Mouse (Mus musculus) midbrain, postnatal 0 days (tissue): ENCODE results near the gene Emx1. TPM values are rescaled to one million over a fixed set of nuclear protein-coding genes. Genes with fewer than 3 reads are reported as not detected.

ENCODE experiments used
- ATAC-seq: fragments of 200-750 bp; cut with Nextera tagmentation; 2 replicates; pipeline ENCODE4 v1.8.0; 2017; ENCODE audit warnings: moderate number of reproducible peaks, mild to moderate bottlenecking, moderate TSS enrichment, moderate library complexity; ENCODE audit not compliant: low FRiP score
- DNase-seq: peaks from one replicate; pipeline ENCODE4 v3.0.0-alpha.2; 2015; ENCODE audit warnings: low spot score
- H3K27ac ChIP-seq: fragments of 300-500 bp; sonication (generic); 2 replicates; pipeline ENCODE4 v1.5.1; 2014; ENCODE audit warnings: low read depth, mild to moderate bottlenecking, low read length, mixed read lengths
- H3K27me3 ChIP-seq: fragments of 300-500 bp; sonication (generic); 2 replicates; pipeline ENCODE4 v1.6.1; 2014; ENCODE audit warnings: low read length, control low read depth, mixed read lengths; ENCODE audit not compliant: insufficient read depth
- H3K36me3 ChIP-seq: fragments of 300-500 bp; sonication (generic); 2 replicates; pipeline ENCODE4 v1.6.1; 2014; ENCODE audit warnings: low read length, control low read depth, mixed read lengths; ENCODE audit not compliant: insufficient read depth
- H3K4me1 ChIP-seq: fragments of 300-500 bp; sonication (generic); 2 replicates; pipeline ENCODE4 v1.6.1; 2014; ENCODE audit warnings: mild to moderate bottlenecking, control low read depth, antibody characterized with exemption, low read length, mixed read lengths; ENCODE audit not compliant: insufficient read depth
- H3K4me2 ChIP-seq: fragments of 300-500 bp; sonication (generic); 2 replicates; pipeline ENCODE4 v1.6.1; 2014; ENCODE audit warnings: low read depth, mild to moderate bottlenecking, low read length, mixed read lengths; ENCODE audit not compliant: poor library complexity, severe bottlenecking
- H3K4me3 ChIP-seq: fragments of 300-500 bp; sonication (generic); 2 replicates; pipeline ENCODE4 v1.5.1; 2014; ENCODE audit warnings: low read depth, mild to moderate bottlenecking, low read length, moderate library complexity
- H3K9ac ChIP-seq: fragments of 300-500 bp; sonication (generic); replicated peaks from 2 replicates; pipeline ENCODE4 v1.6.1; 2014; ENCODE audit warnings: mild to moderate bottlenecking, low read length, moderate library complexity, mixed read lengths; ENCODE audit not compliant: poor library complexity, severe bottlenecking
- H3K9me3 ChIP-seq: fragments of 300-500 bp; sonication (generic); 2 replicates; pipeline ENCODE4 v1.6.1; 2016; ENCODE audit warnings: low read length, control low read depth
- CTCF ChIP-seq: IDR thresholded peaks from 2 replicates; pipeline ENCODE4 v1.5.1; 2016; ENCODE audit warnings: antibody characterized with exemption, mild to moderate bottlenecking
- WGBS: fragments of 180-500 bp; shearing (Covaris S2); extraction: QIAGEN DNeasy Blood & Tissue Kit; methylation state at CpG from one replicate; pipeline ENCODE4 v1.1.7; 2014; 5-methylcytosine and 5-hydroxymethylcytosine counted together
- polyA plus RNA-seq: library from polyadenylated mRNA; unstranded; fragments of >200 nt; fragmentation: Nextera tagmentation; extraction: Ambion mirVana; gene quantifications from 2 replicates; pipeline ENCODE4 v1.2.1, GENCODE M21; 2015
- total RNA-seq: library from RNA; depleted of rRNA; stranded (reverse); fragments of >200 nt; gene quantifications from 2 replicates; pipeline ENCODE4 v1.2.3, GENCODE M21; 2014

Gene Emx1
- total and polyA plus RNA-seq, 2 experiments from 2014 or later, result 0.64 to 0.88 TPM

GRCm38 (mm10) chr6:85160201-85160923 lies 26.9 kb upstream of the Emx1 start:
- Histone ChIP-seq H3K4me1 (no peaks in the 10 kb centered on the region), H3K9ac (no peak overlapping the region), H3K4me3 (no peak overlapping the region), H3K4me2 (no peak overlapping the region), H3K9me3 (no peaks in the 10 kb centered on the region), H3K36me3 (no peaks in the 10 kb centered on the region), H3K27me3 (no peaks in the 10 kb centered on the region), H3K27ac (no peak overlapping the region)
- peak; percentile 92 for TF ChIP-seq CTCF
- ATAC-seq (peak; percentile 31; the same call in 1 of the 2 replicates), DNase-seq (peak; percentile 84)
- 42% methylated on average over 4 of the region's 4 CpGs for WGBS

- ATAC-seq (no peak), DNase-seq (peak; percentile 52)
- H3K9me3 ChIP-seq, result no peaks in the 10 kb centered on the region
- no peaks in the 10 kb centered on the region for H3K4me1 ChIP-seq
- H3K27ac ChIP-seq, result no peak overlapping the region
- H3K27me3 ChIP-seq, result no peaks in the 10 kb centered on the region; the same call in 1 of the 2 replicates
- H3K36me3 ChIP-seq, result no peaks in the 10 kb centered on the region
- no peak overlapping the region for H3K4me2 ChIP-seq
- TF ChIP-seq CTCF, result no peak
- no peak overlapping the region for H3K9ac ChIP-seq
- 24% methylated on average over 11 of the region's 11 CpGs for WGBS
- no peak overlapping the region for H3K4me3 ChIP-seq
These were observed 21.8 kb upstream of the Emx1 start for GRCm38 (mm10) chr6:85165440-85165921.

- no peaks in the 10 kb centered on the region for H3K9me3 ChIP-seq
- H3K27me3 ChIP-seq, result peaks cover 2% of the 10 kb centered on the region; the same call in 1 of the 2 replicates
- no peak for DNase-seq
- no peak for ATAC-seq
- H3K4me1 ChIP-seq, result no peaks in the 10 kb centered on the region
- 78% methylated on average over 3 of the region's 3 CpGs for WGBS
- H3K4me2 ChIP-seq, result no peak overlapping the region
- no peak overlapping the region for H3K9ac ChIP-seq
- H3K36me3 ChIP-seq, result no peaks in the 10 kb centered on the region
- H3K27ac ChIP-seq, result no peak overlapping the region
- TF ChIP-seq CTCF, result peak; percentile 32
- H3K4me3 ChIP-seq, result no peak overlapping the region
These were observed 7.7 kb upstream of the Emx1 start for GRCm38 (mm10) chr6:85179569-85179968.

- no peak overlapping the region for H3K27ac ChIP-seq
- peaks cover 3% of the 10 kb centered on the region; the same call in 1 of the 2 replicates for H3K27me3 ChIP-seq
- H3K4me3 ChIP-seq, result no peak overlapping the region
- ATAC-seq (no peak), DNase-seq (no peak)
- no peak overlapping the region for H3K9ac ChIP-seq
- no peaks in the 10 kb centered on the region for H3K36me3 ChIP-seq
- no peak for TF ChIP-seq CTCF
- no peak overlapping the region for H3K4me2 ChIP-seq
- no peaks in the 10 kb centered on the region for H3K9me3 ChIP-seq
- 71% methylated on average over 2 of the region's 2 CpGs for WGBS
- H3K4me1 ChIP-seq, result no peaks in the 10 kb centered on the region
These were observed 7.2 kb upstream of the Emx1 start for GRCm38 (mm10) chr6:85180036-85180435.

GRCm38 (mm10) chr6:85183951-85184350 lies 3.3 kb upstream of the Emx1 start:
- no peak overlapping the region for H3K4me2 ChIP-seq
- WGBS, result 65% methylated on average over 3 of the region's 3 CpGs
- TF ChIP-seq CTCF, result no peak
- no peaks in the 10 kb centered on the region for H3K9me3 ChIP-seq
- no peak overlapping the region for H3K27ac ChIP-seq
- ATAC-seq (no peak), DNase-seq (no peak)
- 0 out of 2 replicates have a peak, but pooled peaks cover 4% of the 10 kb centered on the region for H3K4me1 ChIP-seq
- H3K9ac ChIP-seq, result no peak overlapping the region
- peaks cover 30% of the 10 kb centered on the region for H3K27me3 ChIP-seq
- no peaks in the 10 kb centered on the region for H3K36me3 ChIP-seq
- H3K4me3 ChIP-seq, result no peak overlapping the region

GRCm38 (mm10) chr6:85186033-85186743 lies 1.1 kb upstream of the Emx1 start:
- DNase-seq (no peak), ATAC-seq (no peak)
- no peak overlapping the region for H3K9ac ChIP-seq
- H3K9me3 ChIP-seq, result no peaks in the 10 kb centered on the region
- no peak overlapping the region for H3K4me3 ChIP-seq
- no peak for TF ChIP-seq CTCF
- peaks cover 38% of the 10 kb centered on the region for H3K27me3 ChIP-seq
- H3K36me3 ChIP-seq, result no peaks in the 10 kb centered on the region
- WGBS, result 2% methylated on average over 33 of the region's 33 CpGs
- H3K4me1 ChIP-seq, result 0 out of 2 replicates have a peak, but pooled peaks cover 4% of the 10 kb centered on the region
- H3K4me2 ChIP-seq, result no peak overlapping the region
- no peak overlapping the region for H3K27ac ChIP-seq
